Mouse (Mus musculus) lung, postnatal 10 days (tissue): Measurements from ENCODE around the gene Armc7.
"Not testable (repeated sequence)": the region's sequence is repeated elsewhere in the genome, so short reads cannot be mapped to it uniquely, and the experiment has no call there.

Experiments used
- DNase-seq: peaks from one replicate; pipeline ENCODE4 v3.0.0; 2021

The Armc7 gene

GRCm38 (mm10) chr11:115455619-115456018, 19.8 kb upstream of the Armc7 start:
- no peak for DNase-seq

- no peak for DNase-seq
Measured at GRCm38 (mm10) chr11:115456182-115456581, 19.3 kb upstream of the Armc7 start.

- peak; percentile 32 for DNase-seq
Measured at GRCm38 (mm10) chr11:115457405-115457804, 18.1 kb upstream of the Armc7 start.

DNA sequence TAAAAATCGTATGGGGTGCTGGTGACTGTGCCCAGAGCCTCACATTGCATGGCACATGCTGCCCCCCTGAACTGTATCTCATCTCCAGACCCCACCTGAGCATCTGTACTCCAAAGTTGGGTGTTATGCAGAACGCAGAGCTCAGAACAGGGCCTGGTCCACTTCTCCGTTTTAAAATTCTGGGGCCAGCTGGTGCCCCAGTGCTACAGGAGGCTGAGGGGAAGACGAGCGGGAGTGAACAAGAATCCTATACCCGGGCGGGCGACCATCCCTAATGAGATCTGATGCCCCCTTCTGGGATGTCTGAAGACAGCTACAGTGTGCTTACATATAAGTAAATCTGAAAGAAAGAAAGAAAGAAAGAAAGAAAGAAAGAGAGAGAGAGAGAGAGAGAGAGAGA, 14.5 kb upstream of the Armc7 start:
- DNase-seq = no peak

- DNase-seq = no peak
Measured at GRCm38 (mm10) chr11:115461846-115462242, 13.6 kb upstream of the Armc7 start.

GRCm38 (mm10) chr11:115462243-115462891, 13.1 kb upstream of the Armc7 start, which contains the start of gene Slc16a5:
Slc16a5 (plus strand) TSS chr11:115462474.
- DNase-seq = no peak

DNA sequence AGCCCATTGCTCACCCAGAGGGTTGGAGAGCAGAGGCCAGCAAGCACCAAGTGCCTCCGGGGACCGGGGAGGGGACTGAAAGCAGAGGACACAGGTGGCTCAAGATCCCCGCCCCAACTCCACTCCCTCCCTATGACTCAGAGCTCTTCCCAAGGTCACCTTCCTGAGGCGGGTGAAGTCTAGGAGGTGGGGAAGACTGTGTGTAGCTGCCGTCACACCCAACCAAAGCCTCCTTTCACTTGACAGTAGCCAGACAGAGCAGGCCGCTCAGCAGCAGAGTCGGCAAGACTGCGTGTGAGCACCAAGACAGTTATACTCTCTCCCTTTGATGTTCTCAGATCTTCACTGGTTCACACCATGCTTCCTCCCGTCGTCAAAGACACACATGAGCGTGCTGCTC, 12.1 kb upstream of the Armc7 start:
- DNase-seq = no peak

DNA sequence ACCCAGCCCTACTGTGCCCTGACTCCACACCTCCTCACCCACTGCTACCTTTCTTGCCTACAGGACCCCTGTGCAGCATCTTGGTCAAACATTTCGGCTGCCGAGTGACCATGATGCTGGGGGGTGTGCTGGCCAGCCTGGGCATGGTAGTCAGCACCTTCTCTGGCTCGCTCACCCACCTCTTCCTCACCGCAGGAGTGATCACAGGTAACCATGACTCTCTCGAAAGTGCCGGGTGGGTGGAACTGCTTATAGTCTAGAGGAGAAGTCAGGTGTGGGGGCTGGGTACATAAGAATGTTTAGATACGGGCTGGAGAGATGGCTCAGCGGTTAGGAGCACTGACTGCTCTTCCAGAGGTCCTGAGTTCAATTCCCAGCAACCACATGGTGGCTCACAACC, 10.6 kb upstream of the Armc7 start:
- DNase-seq = no peak

GRCm38 (mm10) chr11:115467217-115467618, 8.2 kb upstream of the Armc7 start:
- no peak for DNase-seq

GRCm38 (mm10) chr11:115472183-115472582, 3.3 kb upstream of the Armc7 start:
- no peak for DNase-seq

- peak; percentile 96 for DNase-seq
Measured at GRCm38 (mm10) chr11:115473626-115474275, 1.7 kb upstream of the Armc7 start.

DNA sequence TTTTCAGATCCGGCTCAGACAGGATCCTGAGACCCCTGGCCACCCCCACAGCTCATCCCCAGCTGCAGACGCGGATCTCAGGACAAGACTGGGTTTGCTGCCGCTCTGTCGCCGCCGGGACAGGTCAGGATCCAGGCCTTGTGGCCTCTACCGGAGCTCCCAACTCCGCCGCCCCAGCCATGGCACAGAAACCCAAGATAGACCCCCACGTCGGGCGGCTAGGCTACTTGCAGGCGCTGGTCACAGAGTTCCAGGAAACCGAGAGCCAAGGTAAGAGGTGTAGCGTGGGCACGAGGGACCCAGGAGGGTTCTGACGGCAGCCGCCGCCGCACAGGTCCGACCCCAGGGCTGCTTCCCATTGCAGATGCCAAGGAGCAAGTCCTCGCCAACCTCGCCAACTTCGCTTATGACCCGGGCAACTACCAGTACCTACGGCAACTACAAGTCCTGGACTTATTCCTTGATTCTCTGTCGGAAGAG, 331 bp downstream of the Armc7 start:
- DNase-seq = peak; percentile 21

DNA sequence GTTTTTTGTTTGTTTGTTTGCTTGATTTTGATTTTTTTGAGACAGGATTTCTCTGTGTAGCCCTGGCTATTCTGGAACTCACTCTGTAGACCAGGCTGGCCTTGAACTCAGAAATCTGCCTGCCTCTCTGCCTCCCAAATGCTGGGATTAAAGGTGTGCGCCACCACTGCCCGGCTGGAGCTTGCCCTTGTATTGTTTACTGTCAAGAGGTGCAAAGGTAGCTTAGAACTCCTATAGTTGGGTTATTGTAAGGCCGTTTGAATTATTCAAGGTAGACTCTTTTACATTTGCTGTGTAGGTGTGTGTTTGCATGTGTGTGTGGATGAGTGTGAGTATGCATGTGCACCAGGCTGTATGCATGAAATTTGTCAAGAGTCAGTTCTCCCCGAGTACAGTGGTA, 1.2 kb downstream of the Armc7 start:
- DNase-seq = not testable (repeated sequence)

DNA sequence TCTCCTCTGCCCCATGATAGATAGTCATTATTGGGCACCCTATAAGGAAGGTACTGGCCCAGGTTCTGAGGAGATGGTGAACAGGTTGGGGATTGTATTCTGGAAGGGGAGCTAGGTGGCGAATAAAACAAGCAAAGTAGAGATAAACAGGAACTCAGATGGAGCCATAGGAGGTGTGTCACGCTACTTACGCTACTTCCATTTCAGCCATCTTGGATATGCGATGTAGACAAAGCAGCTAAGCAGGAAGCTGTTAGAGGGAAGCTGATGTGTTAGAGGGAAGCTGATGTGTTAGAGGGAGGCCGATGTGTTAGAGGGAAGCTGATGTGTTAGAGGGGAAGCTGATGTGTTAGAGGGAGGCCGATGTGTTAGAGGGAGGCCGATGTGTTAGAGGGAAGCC, 1.9 kb downstream of the Armc7 start:
- not testable (repeated sequence) for DNase-seq

DNA sequence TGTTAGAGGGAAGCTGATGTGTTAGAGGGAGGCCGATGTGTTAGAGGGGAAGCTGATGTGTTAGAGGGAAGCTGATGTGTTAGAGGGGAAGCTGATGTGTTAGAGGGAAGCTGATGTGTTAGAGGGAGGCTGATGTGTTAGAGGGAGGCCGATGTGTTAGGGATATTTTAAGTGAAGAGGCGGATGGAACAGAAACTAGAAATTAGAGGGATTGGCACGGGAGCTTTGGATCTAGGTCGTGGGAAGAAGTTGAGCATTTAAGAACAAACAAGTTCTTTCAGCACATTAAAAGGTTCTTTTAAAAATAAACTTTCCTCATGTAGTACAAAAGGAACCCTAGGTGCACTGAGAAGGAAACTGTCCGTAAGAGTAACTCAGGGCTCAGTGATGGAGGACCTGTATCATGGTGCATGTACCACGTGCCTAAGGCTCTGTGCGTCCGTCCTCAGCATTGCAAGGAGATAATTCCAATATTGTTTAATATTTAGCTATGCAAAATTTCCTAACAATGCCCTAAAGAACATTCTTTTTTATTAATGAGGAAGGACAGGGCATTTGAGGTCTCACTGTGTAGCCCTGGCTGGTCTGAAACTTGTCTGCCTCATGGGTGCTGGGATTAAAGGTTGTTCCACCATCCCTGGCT, 3.0 kb downstream of the Armc7 start:
- DNase-seq = no peak

DNA sequence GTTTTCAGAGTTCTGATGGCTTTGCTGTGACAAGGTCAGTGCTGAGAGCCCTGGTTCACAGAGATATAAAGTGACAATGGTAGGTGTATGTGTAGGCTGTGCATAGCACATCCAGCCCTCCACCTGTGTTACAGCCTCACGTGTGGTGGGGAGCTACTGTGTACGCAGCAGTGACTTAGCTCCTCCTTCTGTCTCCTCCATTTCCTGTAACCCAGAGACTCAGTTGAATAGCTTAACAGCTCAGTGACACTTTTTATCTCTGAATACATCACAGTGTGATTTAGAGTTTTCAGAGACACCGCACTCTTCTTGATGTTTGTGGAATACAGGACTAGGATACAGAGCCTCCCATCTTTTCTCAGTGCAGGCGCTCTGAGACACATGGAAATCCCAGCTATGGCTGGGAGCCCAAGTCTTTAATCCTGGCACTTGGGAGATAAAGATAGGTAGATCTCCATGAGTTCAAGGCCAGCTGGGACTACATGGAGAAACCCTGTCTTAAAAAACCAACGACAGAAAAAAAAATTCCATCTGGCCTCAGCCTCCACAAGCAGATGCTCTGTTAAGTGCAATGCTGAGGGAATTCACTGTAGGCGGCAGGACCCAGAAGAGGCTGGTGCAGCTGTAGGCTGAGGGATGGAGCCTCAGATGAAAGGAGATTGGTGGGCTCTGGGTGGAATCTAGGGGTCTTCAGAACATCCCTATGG, 6.2 kb downstream of the Armc7 start:
- DNase-seq = no peak

DNA sequence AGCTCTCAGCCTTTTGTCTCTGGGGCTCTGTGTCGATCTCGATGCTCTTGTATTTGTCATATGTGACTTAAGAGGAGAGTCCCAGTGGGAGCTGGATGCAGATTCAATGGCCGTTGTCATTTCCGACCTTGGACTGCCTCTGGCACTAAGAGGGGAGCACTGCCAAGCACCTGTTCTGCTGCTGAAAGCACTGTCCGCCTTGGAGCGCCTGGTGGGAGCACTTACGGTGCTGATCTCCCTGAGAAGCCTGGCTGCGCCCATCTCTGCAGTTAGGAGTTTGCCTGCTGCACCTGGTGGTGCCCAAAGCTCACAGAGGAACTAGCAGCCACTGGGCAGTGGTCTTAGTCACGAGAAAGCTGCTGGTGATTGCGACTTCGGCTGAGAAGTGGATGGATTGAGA, 7.8 kb downstream of the Armc7 start:
- no peak for DNase-seq

DNA sequence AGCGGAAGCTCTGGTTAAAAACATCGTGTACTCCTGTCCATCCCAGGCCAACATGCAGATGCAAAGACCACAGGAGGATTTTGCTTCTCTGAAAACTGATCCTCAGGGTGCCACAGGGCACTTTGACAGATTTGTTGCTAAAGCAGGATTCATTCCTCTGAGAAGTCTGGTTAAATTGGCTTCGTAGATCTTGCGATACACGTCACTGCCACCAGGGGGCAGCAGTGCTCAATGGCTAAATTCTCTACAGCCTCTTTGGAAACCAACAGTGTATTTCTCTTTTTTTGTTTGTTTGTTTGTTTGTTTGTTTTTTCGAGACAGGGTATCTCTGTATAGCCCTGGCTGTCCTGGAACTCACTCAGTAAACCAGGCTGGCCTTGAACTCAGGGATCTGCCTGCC, 8.3 kb downstream of the Armc7 start:
- peak; percentile 78 for DNase-seq

DNA sequence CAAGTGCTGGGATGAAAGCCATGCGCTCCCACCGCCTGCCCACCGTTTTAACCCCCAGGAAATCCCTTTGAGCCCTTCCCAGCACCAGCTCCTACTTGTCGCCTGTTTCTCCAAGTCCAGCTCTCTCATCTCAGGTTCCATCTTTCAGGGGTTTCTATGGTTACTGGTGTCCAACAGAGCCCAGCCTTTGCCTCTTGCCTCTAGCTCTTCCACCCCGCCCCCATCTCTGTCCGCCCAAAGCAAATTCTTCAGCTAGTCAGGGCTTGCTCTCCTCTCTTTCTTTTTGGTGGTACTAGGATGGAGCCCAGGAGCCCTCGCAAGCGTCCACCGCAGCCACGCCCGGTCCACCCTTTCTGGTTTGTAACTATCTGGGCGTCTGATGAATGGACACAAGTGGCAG, 9.7 kb downstream of the Armc7 start:
- no peak for DNase-seq

DNA sequence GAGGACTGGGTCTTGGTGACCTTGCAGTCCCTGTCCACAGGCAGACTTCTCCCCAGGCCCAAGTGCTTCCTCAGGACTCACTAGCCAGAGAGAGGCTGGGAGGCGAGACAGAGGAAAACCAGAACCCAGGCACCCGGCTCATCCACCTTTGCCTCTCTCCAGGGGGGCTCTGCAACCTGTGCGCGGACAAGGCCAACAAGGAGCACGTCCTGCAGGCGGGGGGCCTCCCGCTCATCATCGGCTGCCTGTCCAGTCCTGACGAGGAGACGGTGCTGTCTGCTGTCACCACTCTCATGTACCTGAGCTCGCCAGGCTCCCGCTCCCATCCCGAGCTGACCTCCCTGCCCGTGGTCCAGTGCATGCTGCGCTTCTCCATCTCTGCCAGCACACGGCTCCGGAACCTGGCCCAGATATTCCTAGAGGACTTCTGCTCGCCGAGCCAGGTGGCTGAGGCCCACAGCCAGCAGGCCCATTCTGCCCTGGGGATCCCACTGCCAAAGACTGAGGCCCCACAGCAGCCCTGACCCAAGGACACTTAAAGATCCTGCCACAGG, 13.2 kb downstream of the Armc7 start:
- no peak for DNase-seq

DNA sequence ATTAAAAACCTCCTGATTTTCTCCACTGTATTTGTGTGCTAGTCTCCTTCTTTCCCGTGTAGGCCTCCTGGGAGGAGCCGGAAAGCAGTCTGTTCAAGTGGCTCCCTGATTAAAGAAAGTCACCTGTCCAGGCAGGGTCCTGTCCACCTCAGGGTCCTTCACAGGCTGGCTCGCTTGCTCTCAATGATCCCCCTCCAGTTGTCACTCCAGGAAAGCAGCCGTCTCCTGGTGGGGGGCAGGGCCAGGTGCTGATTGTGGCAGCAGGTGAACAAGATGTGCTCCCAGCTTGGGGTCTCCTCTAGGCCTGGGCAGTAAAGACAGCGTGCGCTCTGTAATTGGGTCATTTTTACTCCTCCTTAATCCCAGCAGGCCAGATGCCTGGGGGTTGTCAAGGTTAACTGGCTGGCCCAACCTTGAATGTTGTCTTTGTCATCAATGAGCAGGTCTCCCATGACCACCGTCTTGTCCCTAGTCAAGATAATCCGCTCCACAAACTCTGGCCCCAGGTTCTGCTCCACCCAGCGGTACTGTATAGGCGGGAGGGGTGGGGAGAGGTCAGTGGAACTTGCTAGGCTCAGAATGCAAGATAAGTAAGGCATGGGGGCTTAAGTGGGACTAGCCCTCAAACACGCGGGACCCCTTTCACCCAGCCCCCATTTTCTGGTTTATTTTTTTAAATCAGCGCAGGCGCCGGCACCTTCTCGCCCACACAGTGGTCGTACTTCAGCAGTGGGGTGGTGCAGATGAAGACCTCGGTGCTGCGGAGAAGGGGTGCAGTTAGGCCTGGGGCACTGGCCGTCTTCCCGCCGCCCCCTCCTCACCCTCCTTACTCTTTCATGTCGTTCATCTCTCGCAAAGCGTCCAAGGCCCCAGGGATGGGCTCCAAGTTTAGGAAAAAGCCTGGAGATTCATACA, 15.2 kb downstream of the Armc7 start:
- no peak for DNase-seq
